In the genomic region with DNA sequence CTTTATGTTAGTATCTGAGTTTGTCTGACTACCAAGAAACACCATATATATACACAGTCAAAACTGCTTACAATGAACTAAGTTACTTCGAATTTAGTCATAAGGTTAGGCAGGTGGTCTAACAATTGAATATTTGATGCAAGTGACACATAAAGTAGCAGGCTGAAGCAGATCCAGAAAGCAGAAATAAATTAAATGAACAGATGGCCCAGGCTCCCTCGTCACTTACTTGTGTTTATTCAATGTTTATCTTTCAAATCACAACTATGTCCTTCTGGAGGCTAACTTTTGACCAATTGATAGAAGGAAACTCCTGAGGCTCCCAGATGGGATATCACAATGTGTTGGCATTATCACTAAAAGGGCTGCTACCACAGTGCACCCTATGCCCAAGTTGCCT, we compare ENCODE assay signal across 15 mouse cellular contexts.
DNase-seq lines count a peak whose midpoint lies in the region; ATAC-seq lines count a peak whose summit lies in the region.
"Had no signal": no experiment of that assay in that cellular context is flagged by ENCODE, and none has a peak within 500 bp of the region (broad histone marks: within the 10 kb centered on the region; RNA-seq: fewer than 3 reads in every experiment).

No protein-coding gene starts in this region.

- no peak overlapping the region for H3K27ac ChIP-seq in forebrain, embryonic 14.5 days (ENCODE audit: low read depth, low read length)
- no peak overlapping the region for H3K27ac ChIP-seq in forebrain, embryonic 11.5 days (ENCODE audit: low read depth, low read length)
- H3K27ac ChIP-seq in forebrain, embryonic 16.5 days (ENCODE audit: low read length) = no peak overlapping the region
- H3K27ac ChIP-seq in forebrain, embryonic 12.5 days = no peak overlapping the region
- H3K27ac ChIP-seq: embryonic facial prominence, embryonic 10.5 days; embryonic facial prominence, embryonic 12.5 days had no signal

- H3K27me3 ChIP-seq in forebrain, embryonic 14.5 days (replicated peaks; ENCODE audit: control insufficient read depth, insufficient read depth, low read length) = no peaks in the 10 kb centered on the region
- H3K27me3 ChIP-seq in forebrain, embryonic 11.5 days (ENCODE audit: control insufficient read depth, insufficient read depth, low read length) = no peaks in the 10 kb centered on the region
- H3K27me3 ChIP-seq in forebrain, embryonic 16.5 days (replicated peaks; ENCODE audit: control insufficient read depth, insufficient read depth, low read length) = no peaks in the 10 kb centered on the region
- no peaks in the 10 kb centered on the region for H3K27me3 ChIP-seq in forebrain, embryonic 12.5 days
- H3K27me3 ChIP-seq: embryonic facial prominence, embryonic 12.5 days had no signal

- no peak overlapping the region for H3K9ac ChIP-seq in forebrain, embryonic 14.5 days (ENCODE audit: low read length)
- H3K9ac ChIP-seq in forebrain, embryonic 11.5 days (ENCODE audit: low read length) = no peak overlapping the region
- H3K9ac ChIP-seq in forebrain, embryonic 16.5 days (replicated peaks; ENCODE audit: low read depth, low read length) = no peak overlapping the region
- no peak overlapping the region for H3K9ac ChIP-seq in forebrain, embryonic 12.5 days
- H3K9ac ChIP-seq: embryonic facial prominence, embryonic 12.5 days had no signal

- ATAC-seq in forebrain, embryonic 14.5 days = peak; percentile 40; the same call in 1 of the 2 replicates
- ATAC-seq in forebrain, embryonic 11.5 days (replicated peaks; ENCODE audit: low FRiP score) = no peak
- peak; percentile 57 for ATAC-seq in forebrain, embryonic 16.5 days
- no peak for ATAC-seq in forebrain, embryonic 12.5 days (ENCODE audit: low FRiP score)

- H3K36me3 ChIP-seq in forebrain, embryonic 14.5 days (ENCODE audit: control insufficient read depth, insufficient read depth, low read length) = no peaks in the 10 kb centered on the region
- H3K36me3 ChIP-seq in forebrain, embryonic 11.5 days (ENCODE audit: control insufficient read depth, insufficient read depth, low read length) = no peaks in the 10 kb centered on the region
- no peaks in the 10 kb centered on the region for H3K36me3 ChIP-seq in forebrain, embryonic 16.5 days (ENCODE audit: control insufficient read depth, insufficient read depth)
- H3K36me3 ChIP-seq in forebrain, embryonic 12.5 days (replicated peaks) = no peaks in the 10 kb centered on the region
- H3K36me3 ChIP-seq: embryonic facial prominence, embryonic 10.5 days; embryonic facial prominence, embryonic 12.5 days had no signal

- no peak overlapping the region for H3K4me2 ChIP-seq in forebrain, embryonic 14.5 days (ENCODE audit: low read length)
- H3K4me2 ChIP-seq in forebrain, embryonic 11.5 days (ENCODE audit: low read depth, low read length, severe bottlenecking) = no peak overlapping the region
- H3K4me2 ChIP-seq in forebrain, embryonic 16.5 days (ENCODE audit: low read length) = no peak overlapping the region
- no peak overlapping the region for H3K4me2 ChIP-seq in forebrain, embryonic 12.5 days
- H3K4me2 ChIP-seq: embryonic facial prominence, embryonic 12.5 days had no signal

- no peaks in the 10 kb centered on the region for H3K9me3 ChIP-seq in forebrain, embryonic 14.5 days (replicated peaks; ENCODE audit: control insufficient read depth, low read length)
- H3K9me3 ChIP-seq in forebrain, embryonic 11.5 days (ENCODE audit: control insufficient read depth, low read length) = no peaks in the 10 kb centered on the region
- no peaks in the 10 kb centered on the region for H3K9me3 ChIP-seq in forebrain, embryonic 16.5 days (ENCODE audit: control insufficient read depth, low read length)
- no peaks in the 10 kb centered on the region for H3K9me3 ChIP-seq in forebrain, embryonic 12.5 days
- H3K9me3 ChIP-seq: embryonic facial prominence, embryonic 10.5 days; embryonic facial prominence, embryonic 12.5 days had no signal

- 58% methylated on average over 2 of the region's 2 CpGs for WGBS in forebrain, embryonic 14.5 days
- WGBS in forebrain, embryonic 11.5 days = 80% methylated on average over 2 of the region's 2 CpGs
- WGBS in forebrain, embryonic 16.5 days = 41% methylated on average over 2 of the region's 2 CpGs
- WGBS in forebrain, embryonic 12.5 days = 79% methylated on average over 2 of the region's 2 CpGs

- no peak overlapping the region for H3K4me3 ChIP-seq in forebrain, embryonic 14.5 days (ENCODE audit: low read depth, low read length)
- H3K4me3 ChIP-seq in forebrain, embryonic 11.5 days (ENCODE audit: low read depth, low read length) = no peak overlapping the region
- H3K4me3 ChIP-seq in forebrain, embryonic 16.5 days (replicated peaks; ENCODE audit: low read length) = no peak overlapping the region
- H3K4me3 ChIP-seq in forebrain, embryonic 12.5 days (replicated peaks) = no peak overlapping the region
- H3K4me3 ChIP-seq: embryonic facial prominence, embryonic 10.5 days; embryonic facial prominence, embryonic 12.5 days had no signal

- H3K4me1 ChIP-seq in forebrain, embryonic 14.5 days (ENCODE audit: control insufficient read depth, insufficient read depth, low read length) = peaks cover 6% of the 10 kb centered on the region; the same call in 1 of the 2 replicates
- no peaks in the 10 kb centered on the region for H3K4me1 ChIP-seq in forebrain, embryonic 11.5 days (replicated peaks; ENCODE audit: control insufficient read depth, insufficient read depth, low read length)
- peaks cover 5% of the 10 kb centered on the region; the same call in 1 of the 2 replicates for H3K4me1 ChIP-seq in forebrain, embryonic 16.5 days (replicated peaks; ENCODE audit: control insufficient read depth, insufficient read depth, low read length)
- 0 out of 2 replicates have a peak, but pooled peaks cover 5% of the 10 kb centered on the region for H3K4me1 ChIP-seq in forebrain, embryonic 12.5 days
- H3K4me1 ChIP-seq: embryonic facial prominence, embryonic 10.5 days; embryonic facial prominence, embryonic 12.5 days had no signal

- peak; percentile 58 for DNase-seq in forebrain, embryonic 14.5 days (ENCODE audit: low spot score)
- no peak for DNase-seq in forebrain, embryonic 11.5 days (ENCODE audit: low spot score)
- no peak for DNase-seq in layer of hippocampus, postnatal 36 days
- DNase-seq: adrenal gland, adult 2 months; adrenal gland, postnatal 10 days; adrenal gland, postnatal 25 days; cerebellum, adult 11-12 months; cerebellum, adult 2 months; cerebellum, adult 9-10 months; cerebellum, postnatal 10 days; cerebellum, postnatal 25 days had no signal

Comparison
In these comparisons a context has a peak if more than half of its experiments do, and no peak if none do; other contexts are left out.
1. ATAC-seq: peak in forebrain, embryonic 14.5 days (single experiment) and forebrain, embryonic 16.5 days (single experiment); none in forebrain, embryonic 11.5 days (single experiment) and forebrain, embryonic 12.5 days (single experiment).